11 mouse cellular contexts compared by ENCODE assay signal in genomic region chr2:21269989-21270846, GRCm38 (mm10).
A peak's percentile ranks its signal among the peaks of the same experiment; 100 is the strongest.
DNase-seq lines count a peak whose midpoint lies in the region; ATAC-seq and TF ChIP-seq lines count a peak whose summit lies in the region.
"Had no signal": no experiment of that assay in that cellular context is flagged by ENCODE, and none has a peak within 500 bp of the region (broad histone marks: within the 10 kb centered on the region; RNA-seq: fewer than 3 reads in every experiment).

No protein-coding gene starts in this region.

- no peaks in the 10 kb centered on the region for H3K9me3 ChIP-seq in midbrain, embryonic 13.5 days
- no peaks in the 10 kb centered on the region for H3K9me3 ChIP-seq in midbrain, embryonic 11.5 days (ENCODE audit: control insufficient read depth, low read length)
- no peaks in the 10 kb centered on the region for H3K9me3 ChIP-seq in hindbrain, postnatal 0 days (ENCODE audit: low read length)
- H3K9me3 ChIP-seq in midbrain, embryonic 16.5 days (replicated peaks; ENCODE audit: control insufficient read depth, low read length, poor library complexity, severe bottlenecking), result no peaks in the 10 kb centered on the region
- H3K9me3 ChIP-seq: limb, embryonic 12.5 days had no signal

- ATAC-seq in cerebellum, adult (ENCODE audit: insufficient number of reproducible peaks, low FRiP score, low TSS enrichment), result 0 out of 2 replicates have a peak, but pooled peaks have one; percentile 31
- peak; percentile 61 for ATAC-seq in midbrain, embryonic 13.5 days
- no peak for ATAC-seq in midbrain, embryonic 11.5 days (ENCODE audit: low FRiP score)
- peak; percentile 81 for ATAC-seq in hindbrain, postnatal 0 days
- peak; percentile 88 for ATAC-seq in midbrain, embryonic 16.5 days
- no peak for ATAC-seq in activated CD4-positive, CD25-positive, alpha-beta regulatory T cell, adult 4 months
- ATAC-seq: inflammation-experienced regulatory T-cells, adult 6 months; Patski had no signal

- no peak for TF ChIP-seq CTCF in hindbrain, postnatal 0 days (IDR thresholded peaks at IDR 0.05; ENCODE audit: low read depth)

- H3K27me3 ChIP-seq in midbrain, embryonic 13.5 days, result no peaks in the 10 kb centered on the region
- no peaks in the 10 kb centered on the region for H3K27me3 ChIP-seq in midbrain, embryonic 11.5 days (ENCODE audit: control insufficient read depth, insufficient read depth, low read length)
- no peaks in the 10 kb centered on the region for H3K27me3 ChIP-seq in hindbrain, postnatal 0 days (ENCODE audit: insufficient read depth, low read length)
- no peaks in the 10 kb centered on the region for H3K27me3 ChIP-seq in midbrain, embryonic 16.5 days (ENCODE audit: control insufficient read depth, insufficient read depth, low read depth, low read length)
- H3K27me3 ChIP-seq: limb, embryonic 12.5 days had no signal

- H3K4me1 ChIP-seq in midbrain, embryonic 13.5 days (replicated peaks), result peaks cover 18% of the 10 kb centered on the region
- H3K4me1 ChIP-seq in midbrain, embryonic 11.5 days (ENCODE audit: control insufficient read depth, insufficient read depth, low read length), result peaks cover 2% of the 10 kb centered on the region; the same call in 1 of the 2 replicates
- peaks cover 7% of the 10 kb centered on the region; the same call in 1 of the 2 replicates for H3K4me1 ChIP-seq in hindbrain, postnatal 0 days (ENCODE audit: insufficient read depth, low read length)
- peaks cover 15% of the 10 kb centered on the region for H3K4me1 ChIP-seq in midbrain, embryonic 16.5 days (ENCODE audit: control insufficient read depth, insufficient read depth, low read length)

- DNase-seq in cerebellum, adult 8-10 months, result no peak
- DNase-seq in midbrain, embryonic 11.5 days (ENCODE audit: low spot score, missing footprints), result no peak
- DNase-seq in hindbrain, postnatal 0 days (ENCODE audit: low spot score), result peak; percentile 89
- DNase-seq in spleen, postnatal 14 days (ENCODE audit: low spot score in 2 of 2), result no peak

- no peak overlapping the region; the same call in 1 of the 2 replicates for H3K27ac ChIP-seq in midbrain, embryonic 13.5 days
- no peak overlapping the region for H3K27ac ChIP-seq in midbrain, embryonic 11.5 days (ENCODE audit: low read depth, low read length)
- peak overlapping the region; percentile 66 for H3K27ac ChIP-seq in hindbrain, postnatal 0 days
- no peak overlapping the region for H3K27ac ChIP-seq in midbrain, embryonic 16.5 days (ENCODE audit: low read length)
- H3K27ac ChIP-seq: limb, embryonic 12.5 days had no signal

- H3K4me2 ChIP-seq in midbrain, embryonic 13.5 days (replicated peaks), result no peak overlapping the region
- H3K4me2 ChIP-seq in midbrain, embryonic 11.5 days, result no peak overlapping the region
- no peak overlapping the region for H3K4me2 ChIP-seq in hindbrain, postnatal 0 days (ENCODE audit: low read depth, low read length)
- H3K4me2 ChIP-seq in midbrain, embryonic 16.5 days (ENCODE audit: low read length), result no peak overlapping the region
- H3K4me2 ChIP-seq: limb, embryonic 12.5 days had no signal

- H3K4me3 ChIP-seq in midbrain, embryonic 13.5 days (replicated peaks), result no peak overlapping the region
- H3K4me3 ChIP-seq in midbrain, embryonic 11.5 days (ENCODE audit: low read depth, low read length), result no peak overlapping the region
- no peak overlapping the region for H3K4me3 ChIP-seq in hindbrain, postnatal 0 days (ENCODE audit: low read length)
- no peak overlapping the region for H3K4me3 ChIP-seq in midbrain, embryonic 16.5 days (ENCODE audit: low read depth, low read length)
- H3K4me3 ChIP-seq: limb, embryonic 12.5 days had no signal

- WGBS in midbrain, embryonic 13.5 days, result 66% methylated on average over 12 of the region's 12 CpGs
- 79% methylated on average over 12 of the region's 12 CpGs for WGBS in midbrain, embryonic 11.5 days
- WGBS in hindbrain, postnatal 0 days, result 38% methylated on average over 12 of the region's 12 CpGs
- 55% methylated on average over 12 of the region's 12 CpGs for WGBS in midbrain, embryonic 16.5 days

- H3K9ac ChIP-seq in midbrain, embryonic 13.5 days (replicated peaks), result no peak overlapping the region
- no peak overlapping the region for H3K9ac ChIP-seq in midbrain, embryonic 11.5 days (ENCODE audit: low read length)
- H3K9ac ChIP-seq in hindbrain, postnatal 0 days (replicated peaks; ENCODE audit: low read length), result no peak overlapping the region
- no peak overlapping the region for H3K9ac ChIP-seq in midbrain, embryonic 16.5 days (ENCODE audit: low read depth, low read length)
- H3K9ac ChIP-seq: limb, embryonic 12.5 days had no signal

- H3K36me3 ChIP-seq in midbrain, embryonic 13.5 days, result no peaks in the 10 kb centered on the region
- H3K36me3 ChIP-seq in midbrain, embryonic 11.5 days (ENCODE audit: control insufficient read depth, insufficient read depth, low read length), result no peaks in the 10 kb centered on the region
- H3K36me3 ChIP-seq in hindbrain, postnatal 0 days (ENCODE audit: insufficient read depth, low read length), result no peaks in the 10 kb centered on the region
- no peaks in the 10 kb centered on the region for H3K36me3 ChIP-seq in midbrain, embryonic 16.5 days (ENCODE audit: control insufficient read depth, insufficient read depth, low read length)
- H3K36me3 ChIP-seq: limb, embryonic 12.5 days had no signal

Comparison
In these comparisons a context has a peak if more than half of its experiments do, and no peak if none do; other contexts are left out.
1. ATAC-seq: peak in cerebellum, adult (single experiment), midbrain, embryonic 13.5 days (single experiment), hindbrain, postnatal 0 days (single experiment) and midbrain, embryonic 16.5 days (single experiment); none in midbrain, embryonic 11.5 days (single experiment) and activated CD4-positive, CD25-positive, alpha-beta regulatory T cell, adult 4 months (single experiment).